Mouse (Mus musculus) frontal cortex, postnatal 36 days (tissue): ENCODE measurements around the gene Fam180a.

Experiments used
- DNase-seq, 2 experiments: peaks; one replicate each; pipeline ENCODE4 v3.0.0; 2022; ENCODE audit warnings: low spot score in 2 of 2

Fam180a gene

GRCm38 (mm10) chr6:35265580-35266278, 60.2 kb downstream of the Fam180a start:
- no peak for DNase-seq
